Mouse (Mus musculus) gastrocnemius, adult 18-20 months (tissue): ENCODE data around the gene Fgfr2. TPM values are rescaled to one million over a fixed set of nuclear protein-coding genes. Genes with fewer than 3 reads are reported as not detected.
A peak's percentile ranks its signal among the peaks of the same experiment; 100 is the strongest.

Experiments used
- DNase-seq: peaks from one replicate; pipeline ENCODE4 v3.0.0; 2021; ENCODE audit warnings: low spot score
- total RNA-seq, 2 experiments: library from RNA; stranded (reverse); gene quantifications; 2 replicates each; pipeline ENCODE4 v1.2.3; 2021

Fgfr2 gene
- total RNA-seq, 2 experiments from 2014 or later: 0.43 to 0.88 TPM

DNA sequence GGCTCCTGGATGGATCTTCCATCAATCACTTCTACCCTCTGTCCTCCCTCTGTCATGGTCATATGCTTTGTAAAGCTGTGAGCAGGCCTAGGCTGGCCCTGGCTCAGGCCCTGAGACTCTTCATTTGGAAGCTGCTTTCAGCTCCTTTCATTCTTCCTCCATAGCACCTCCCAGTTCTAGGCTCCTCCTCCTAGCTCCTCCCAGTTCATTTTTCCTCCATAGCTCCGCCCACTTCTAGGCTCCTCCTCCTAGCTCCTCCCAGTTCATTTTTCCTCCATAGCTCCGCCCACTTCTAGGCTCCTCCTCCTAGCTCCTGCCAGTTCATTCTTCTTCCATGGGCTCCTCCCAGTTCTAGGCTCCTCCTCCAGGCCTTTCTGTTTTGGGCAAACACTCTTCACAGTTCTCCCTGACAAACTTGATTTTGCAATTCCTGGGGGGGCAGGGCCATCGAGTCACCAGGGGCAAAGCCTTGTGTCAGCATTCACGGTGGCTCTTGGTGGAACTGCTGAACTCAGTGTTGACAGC lies 880.5 kb downstream of the Fgfr2 start:
- DNase-seq: peak; percentile 27

DNA sequence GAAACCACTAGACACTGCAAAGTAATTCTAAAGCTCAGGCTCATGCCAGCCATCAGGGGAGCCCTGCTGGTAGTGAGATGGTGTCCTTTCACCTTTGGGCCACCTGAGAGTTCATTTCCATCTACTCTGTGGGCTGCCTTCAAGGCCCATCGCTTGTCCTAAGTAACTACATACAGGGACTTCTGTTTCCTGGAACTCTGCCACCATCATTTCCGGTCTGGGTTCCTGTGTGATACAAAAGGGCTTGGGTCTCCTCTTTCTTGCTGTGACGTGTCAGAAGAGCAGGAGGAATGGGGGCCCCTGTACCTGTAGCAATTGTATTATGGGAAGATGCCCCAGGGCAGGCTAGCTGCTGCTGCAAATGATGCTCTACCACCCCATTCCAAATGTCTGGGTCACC lies 884.2 kb downstream of the Fgfr2 start:
- no peak for DNase-seq

DNA sequence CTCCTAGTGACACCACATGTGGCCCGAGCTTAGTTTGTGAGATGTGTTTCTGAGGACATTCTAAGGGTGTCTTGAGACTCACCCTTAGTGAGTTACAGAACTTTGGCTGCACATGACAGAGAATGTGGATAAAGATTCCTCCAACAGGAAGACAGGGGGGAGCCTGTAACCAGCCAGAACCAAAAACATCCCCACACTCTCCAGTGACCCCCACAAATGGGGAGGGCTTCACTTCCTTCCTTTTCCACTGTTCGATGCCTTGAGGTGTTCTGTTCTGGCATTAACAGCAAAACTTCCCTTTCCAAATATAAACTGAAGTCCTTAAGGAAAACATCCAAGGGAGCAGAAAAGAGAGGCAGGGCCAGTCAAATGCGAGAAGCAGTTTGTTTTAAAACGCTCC lies 886.0 kb downstream of the Fgfr2 start:
- no peak for DNase-seq

DNA sequence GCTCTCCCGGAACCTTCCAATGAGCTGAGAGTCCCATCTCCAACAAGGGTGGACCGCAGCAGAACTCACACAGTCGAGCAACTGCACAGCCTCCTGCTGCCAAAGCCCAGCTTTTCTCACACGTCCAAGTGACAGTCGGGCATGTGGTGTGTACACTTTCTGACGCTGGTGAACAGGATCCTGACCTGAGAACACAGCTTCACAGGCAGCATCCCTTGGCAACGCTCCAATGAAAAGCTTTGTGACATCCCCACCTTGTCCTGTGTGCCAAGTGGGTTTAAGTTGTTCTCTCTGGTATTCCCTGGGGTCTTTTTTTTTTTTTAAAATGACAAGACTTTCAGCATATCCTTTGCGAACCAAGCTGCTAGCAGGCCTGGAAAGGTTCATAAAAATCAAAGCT lies 886.4 kb downstream of the Fgfr2 start:
- DNase-seq: no peak

DNA sequence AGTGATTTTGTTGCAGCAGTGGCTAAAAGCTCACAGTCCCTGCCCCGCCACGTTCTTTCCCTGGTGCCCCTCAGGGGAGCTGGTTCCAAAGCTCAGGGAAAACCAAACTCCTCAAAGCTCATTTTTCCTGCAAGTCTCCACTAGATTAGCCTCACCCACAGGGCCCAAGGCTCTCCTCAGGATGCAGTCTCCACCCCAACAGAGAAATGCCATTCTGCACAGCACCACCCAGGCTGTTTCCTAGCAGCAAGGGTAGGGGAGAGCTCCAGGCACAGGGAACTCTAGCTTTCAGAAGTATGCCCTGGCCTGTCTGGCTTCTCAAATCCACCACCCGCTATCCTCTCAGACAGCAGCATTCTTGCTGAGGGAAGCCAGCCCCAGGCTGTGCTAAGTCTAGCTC lies 888.9 kb downstream of the Fgfr2 start:
- DNase-seq: no peak

DNA sequence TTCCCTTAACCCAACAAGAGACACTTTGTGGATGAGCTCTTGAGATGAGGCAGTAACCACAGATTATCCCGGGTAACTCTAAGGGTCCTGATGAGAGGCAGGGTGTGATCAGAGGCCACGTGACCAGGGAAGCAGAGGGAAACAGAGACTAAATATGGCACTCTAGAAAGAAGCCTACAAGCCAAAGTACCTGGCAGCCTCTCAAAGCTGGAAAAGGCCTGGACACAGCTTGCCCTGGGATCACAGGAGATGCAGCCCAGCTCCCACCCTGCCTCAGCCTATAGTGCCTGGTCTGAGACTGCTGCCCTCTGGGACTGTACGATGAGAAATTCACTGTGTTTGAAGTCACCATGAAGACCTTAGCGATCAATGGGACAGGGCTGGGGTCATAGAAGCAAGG lies 889.4 kb downstream of the Fgfr2 start:
- no peak for DNase-seq

DNA sequence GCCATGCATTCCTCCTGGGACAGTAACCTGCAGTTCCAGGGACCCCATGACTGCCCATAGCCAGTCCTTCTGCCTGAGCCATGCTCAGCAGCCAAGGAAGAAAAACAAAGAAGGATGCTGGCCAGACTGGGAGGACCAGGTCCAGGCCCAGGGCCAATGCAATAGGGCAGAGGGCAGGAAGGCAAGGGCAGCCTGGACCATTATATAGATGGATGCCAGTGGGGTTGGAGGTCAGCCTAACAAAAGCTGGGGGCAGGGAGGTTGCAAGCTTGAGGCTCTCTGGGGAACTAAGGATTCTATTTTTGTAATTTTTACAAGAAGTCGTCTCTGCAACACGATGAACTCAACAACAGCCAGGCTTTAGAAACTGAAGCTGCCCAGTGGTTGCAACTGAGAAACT lies 890.2 kb downstream of the Fgfr2 start:
- DNase-seq: no peak

DNA sequence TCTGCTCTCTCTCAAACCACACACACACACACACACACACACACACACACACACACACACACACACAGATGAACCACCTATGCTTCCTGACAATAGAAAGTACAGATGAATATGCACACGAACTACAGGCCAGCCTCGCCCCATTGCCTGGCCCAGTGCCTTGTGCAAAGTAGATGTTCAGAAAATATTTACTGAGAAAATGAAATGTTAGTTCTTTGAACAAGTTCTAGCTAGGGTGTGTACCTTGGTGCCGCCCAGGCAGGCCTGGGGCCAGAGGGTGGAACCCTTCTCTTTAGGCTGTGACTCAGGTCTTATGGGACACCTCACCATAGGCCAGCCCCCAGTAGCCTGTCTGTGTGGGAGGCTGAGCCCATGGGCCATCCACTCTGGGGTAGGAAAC lies 891.7 kb downstream of the Fgfr2 start:
- DNase-seq: no peak

DNA sequence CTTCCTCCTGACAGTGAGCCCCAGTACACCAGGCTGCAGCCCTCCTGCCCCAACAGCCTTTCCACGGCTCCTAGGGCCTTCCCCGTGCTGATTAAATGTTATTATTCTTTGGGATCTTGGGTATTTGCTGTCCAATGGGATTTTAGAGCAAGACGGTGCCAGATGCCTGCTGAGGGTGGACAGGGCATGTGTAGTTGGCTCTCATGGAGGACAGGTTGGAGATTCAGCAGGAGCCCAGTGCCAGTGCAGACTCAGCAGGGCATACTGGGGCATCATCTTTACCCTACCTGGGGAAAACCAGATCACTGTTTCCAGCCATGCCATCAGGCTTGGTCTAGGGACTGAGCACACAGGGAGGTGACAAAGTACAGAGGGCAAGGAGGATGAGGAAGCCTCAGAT lies 892.2 kb downstream of the Fgfr2 start:
- DNase-seq: no peak

DNA sequence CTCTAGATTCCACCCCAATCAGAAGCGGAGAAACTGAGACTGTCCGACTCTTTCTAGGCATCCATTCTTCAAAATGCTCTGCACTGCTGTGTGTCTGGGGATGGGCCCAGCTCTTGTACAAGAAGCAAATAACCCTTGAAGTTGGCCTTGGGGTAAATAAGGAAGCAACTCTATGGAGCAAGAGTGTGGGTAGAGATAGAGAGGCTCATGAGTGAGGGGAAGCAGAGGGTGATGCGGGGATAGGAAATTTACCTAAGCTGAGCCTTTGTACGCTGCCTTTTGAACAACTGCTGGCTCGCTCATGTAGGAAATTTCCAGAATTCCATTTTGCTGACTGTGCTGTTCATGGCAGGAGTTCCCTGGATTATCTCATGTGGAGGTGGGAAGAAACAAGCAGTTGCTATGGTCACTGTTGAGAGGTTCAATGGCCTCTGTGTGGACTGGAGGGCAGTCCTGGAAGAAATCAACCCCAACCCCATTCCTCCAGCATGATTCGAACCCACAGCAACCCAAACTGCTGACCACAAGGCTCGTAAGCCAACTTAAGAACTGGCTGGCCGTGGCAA lies 896.0 kb downstream of the Fgfr2 start:
- DNase-seq: no peak

DNA sequence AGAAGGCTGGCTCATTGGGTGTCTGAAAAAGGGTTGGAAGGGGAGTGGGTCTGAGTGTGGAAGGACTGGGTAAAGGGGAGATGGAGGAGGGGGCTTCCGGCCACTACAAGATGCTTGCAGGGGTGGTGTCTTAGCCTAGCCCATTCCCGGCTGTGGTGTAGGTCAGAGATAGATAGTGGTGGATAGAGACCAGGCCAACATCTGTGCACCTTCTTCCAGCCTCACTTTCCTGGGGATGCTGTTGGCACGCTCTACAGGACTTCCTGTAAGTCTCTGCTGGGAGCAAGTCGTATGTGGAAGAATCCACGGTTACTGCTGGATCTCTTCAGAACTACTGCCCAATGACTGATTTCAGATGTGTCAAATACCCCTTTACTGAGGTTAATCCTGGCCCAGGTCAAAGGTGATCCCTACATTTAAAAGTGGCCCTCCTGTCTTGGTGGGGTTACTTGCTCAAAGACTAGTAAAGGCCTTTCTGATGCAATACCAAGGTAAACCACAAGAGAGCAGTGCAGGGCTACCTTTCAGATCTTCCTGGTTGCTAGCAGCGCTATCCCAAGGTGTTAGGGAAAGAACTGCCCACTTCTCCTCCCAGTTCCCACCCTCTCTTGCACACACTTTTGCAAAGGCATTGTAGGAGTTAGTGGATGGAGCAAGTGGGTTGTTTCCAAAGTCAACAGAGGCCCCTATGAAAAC lies 896.6 kb downstream of the Fgfr2 start:
- peak; percentile 90 for DNase-seq

DNA sequence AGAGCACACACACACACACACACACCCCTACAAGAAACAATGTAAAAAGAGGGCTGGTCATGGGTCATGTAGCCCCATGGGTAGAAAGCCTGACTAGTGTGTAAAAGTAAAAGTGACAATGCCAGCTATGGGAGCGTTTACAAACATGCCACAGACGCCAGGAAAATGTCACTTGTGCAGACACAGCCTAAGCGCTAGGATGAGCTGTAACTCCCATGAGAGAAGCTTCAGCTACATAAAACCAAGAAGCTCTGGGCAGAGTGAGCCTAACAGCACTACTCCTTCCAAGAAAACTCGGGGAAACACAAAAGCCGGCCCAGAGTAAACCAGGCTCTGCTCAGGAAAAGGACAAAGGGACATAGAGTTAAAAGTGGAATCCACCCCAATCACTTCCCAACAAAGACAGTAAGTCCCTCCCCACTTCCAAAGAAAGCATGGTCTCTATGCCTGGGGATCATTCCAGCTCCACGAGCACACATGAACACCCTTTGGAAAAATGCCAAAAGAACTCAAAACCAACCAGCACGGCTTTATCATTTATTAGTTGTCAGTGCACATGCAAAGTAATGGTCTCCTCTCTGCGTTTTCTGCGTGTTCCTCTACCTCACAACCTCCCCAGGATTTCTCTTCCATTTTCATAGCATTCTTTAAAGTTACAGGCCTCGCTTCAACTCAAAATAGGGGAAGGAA lies 899.6 kb downstream of the Fgfr2 start:
- DNase-seq: no peak

DNA sequence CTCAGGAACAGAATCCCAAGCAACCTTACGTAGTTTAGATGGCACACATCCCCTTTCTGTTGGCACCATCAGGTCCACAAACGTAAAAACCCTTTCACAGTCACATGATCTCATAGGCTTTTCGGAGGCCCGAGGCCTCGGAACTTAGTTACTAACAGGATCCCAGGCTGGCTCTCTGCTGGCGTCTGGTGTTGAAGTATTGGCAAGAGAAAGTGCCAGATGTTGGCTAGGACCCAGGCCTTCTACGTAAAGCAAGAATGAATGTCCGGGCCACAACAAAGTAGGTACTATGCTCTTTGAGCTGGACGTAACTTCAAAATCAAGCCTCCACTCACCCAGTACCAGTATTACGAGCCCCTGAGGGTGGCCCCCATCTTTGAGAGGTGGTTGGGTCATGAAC lies 909.1 kb downstream of the Fgfr2 start:
- no peak for DNase-seq

DNA sequence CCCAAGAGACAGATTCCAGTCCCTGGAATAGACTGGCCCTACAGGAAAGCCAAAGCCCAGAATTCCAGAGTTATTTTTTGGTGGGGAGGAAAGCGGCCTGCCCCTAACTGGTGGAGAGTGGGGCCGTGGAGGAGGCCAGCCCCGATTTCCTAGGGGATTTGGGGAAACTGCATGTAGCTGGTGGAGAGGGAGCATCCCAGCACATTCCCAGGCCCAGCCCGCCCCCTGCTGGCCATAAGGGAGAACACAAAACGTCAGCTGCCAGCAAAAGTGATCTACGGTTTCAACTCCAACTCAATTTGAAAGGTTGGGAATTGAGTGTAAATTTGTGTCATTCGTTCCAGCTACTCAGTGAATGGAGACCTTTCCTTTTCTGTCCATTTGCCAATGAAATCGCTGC lies 909.7 kb downstream of the Fgfr2 start:
- DNase-seq: peak; percentile 75

DNA sequence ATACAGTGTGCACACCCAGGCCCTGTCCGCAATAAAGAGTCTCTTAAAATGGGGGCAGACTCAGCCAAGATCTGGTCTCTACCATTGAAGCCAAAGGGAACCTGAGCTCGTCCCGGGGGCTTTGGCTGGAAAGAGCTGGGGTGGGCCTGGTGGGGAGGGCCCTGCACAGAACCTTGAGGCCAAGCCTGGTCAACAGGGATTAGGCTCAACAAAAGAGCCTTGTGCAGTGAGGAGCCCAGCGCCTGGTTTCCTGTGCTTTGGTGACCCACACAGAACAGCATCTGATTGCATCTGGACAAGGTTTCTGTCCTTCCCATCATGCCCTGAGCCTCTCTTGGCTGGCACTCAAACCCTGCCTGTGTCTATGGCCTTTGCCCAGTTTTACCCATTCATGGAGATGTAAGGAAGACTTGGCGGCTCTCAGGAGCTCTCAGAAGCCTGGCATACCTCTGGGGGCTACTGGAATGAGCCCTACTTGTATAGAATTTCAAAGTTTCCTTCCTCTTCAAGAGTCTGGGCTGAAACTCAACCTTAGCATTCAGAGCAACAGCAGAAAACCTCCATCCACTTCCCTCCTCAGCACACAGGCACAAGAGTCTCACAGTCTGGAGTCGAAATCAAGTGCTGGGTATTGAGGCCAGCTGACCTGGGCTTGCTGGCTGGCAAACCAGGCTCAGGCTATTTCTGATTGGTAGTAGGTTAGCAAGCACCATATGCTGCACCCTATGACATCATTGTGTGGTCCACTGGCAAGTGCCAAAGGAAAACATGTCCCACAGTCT lies 911.0 kb downstream of the Fgfr2 start:
- no peak for DNase-seq

DNA sequence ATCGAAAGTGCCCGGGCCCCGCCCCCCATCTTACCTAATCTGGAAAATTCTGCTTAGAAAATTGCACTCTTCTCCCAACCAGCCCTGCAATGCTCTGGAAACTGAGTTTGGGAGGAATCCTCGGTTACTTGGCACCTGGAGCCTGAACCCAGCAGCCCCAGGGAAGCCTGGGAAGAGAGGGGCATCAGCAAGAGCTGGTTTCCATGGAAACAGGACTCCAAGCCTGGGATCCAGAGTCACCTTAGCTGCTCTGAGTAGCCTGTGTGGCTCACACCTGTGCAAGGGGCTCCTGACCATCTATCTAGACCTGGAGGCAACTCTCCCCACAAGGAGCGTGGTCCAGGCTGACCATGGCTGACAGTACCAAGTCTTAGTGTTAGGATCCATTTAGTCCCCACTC lies 912.5 kb downstream of the Fgfr2 start:
- no peak for DNase-seq

DNA sequence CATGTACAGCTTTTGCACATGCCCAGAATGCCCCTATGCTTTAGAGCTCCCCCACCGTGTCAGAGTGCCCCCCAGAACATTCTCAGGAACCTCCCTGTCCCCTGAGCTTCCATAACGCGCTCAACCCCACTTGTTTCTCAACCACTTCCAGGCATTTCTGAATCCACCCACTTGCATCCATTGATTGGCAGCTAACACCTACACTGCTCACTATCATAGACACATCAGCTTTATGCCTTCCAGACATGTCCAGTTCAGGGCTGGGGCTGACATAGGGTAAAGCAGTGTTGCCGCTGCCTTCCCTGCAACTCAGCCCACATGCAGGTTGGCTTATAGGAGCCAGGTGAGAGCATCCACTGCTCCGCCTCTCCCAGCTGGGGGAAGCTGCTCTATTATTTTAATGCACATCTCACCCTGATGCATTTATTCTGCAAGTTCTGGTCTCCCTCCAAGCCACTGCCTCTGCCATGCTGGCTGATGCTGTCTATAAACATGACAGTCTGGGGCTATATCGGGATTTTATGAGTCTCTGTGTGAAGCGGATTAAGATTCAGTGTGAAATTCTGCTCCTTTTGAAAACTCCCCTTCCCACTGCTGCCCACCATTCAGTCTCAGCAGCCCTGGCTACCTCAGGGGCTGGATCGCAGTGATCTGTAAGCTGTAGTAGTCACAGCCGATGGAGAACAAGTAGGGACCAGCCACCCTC lies 914.1 kb downstream of the Fgfr2 start:
- no peak for DNase-seq

DNA sequence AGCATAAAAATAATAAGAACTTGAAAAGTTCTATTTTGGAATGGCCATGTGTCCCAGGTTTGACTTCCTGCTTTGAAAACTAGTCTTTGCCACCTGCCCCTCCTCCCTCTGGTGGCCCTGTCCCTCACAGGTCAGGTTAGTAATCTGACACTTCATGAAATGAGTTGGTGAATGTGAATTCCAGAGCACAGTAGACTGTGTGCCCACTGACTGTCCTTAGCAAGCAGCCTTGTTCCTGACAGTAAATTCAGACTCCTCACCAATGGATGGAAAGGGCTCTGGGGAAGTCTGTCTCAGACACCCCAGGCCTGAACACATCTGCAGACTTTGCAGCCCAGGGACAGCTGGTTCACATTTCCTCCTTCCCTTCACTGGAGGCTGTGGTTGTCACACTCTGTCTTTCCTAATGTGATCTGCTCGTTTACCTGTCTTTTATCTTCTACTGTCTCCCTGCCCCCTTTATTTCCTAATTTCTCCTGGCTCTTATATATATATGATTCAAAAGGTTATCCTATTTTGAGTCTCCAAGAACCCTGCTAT lies 919.0 kb downstream of the Fgfr2 start:
- DNase-seq: no peak

DNA sequence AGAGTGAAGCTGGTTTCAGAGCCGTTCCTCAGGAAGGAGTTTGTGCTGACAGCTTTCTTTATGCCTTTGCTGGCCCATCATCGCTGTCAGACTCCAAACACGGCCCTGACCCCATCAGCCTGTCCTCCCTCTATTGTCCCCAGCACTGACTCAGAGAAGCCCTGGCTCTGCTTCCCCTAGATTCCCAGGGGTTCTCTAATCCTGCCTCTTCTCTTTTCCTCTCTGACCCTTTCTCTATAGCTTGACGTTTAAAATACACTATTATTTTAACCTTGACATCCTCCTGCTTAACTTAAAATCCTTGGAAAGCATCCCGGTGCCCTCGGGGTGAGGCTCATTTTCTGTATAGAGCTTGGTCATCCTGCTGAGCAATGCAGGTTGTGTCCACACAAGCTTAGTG lies 923.5 kb downstream of the Fgfr2 start:
- no peak for DNase-seq

DNA sequence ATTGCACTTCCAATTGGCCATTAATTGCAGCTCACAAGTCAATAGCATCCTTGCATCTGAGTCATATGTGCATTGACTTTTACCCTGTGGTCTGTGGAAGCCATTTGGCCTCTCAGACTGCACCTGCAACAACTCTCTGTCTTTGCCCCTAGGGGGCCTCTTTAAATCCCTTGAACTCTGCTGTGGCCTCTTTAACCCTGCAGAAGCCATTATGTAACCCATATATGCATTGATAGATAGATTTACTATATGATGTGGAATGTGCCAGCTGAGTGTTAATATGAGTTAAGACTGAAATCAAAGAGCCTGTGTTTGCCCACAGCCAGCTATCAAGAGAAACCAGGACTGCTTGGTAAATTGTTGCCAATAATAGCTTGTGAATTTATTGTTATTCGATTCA lies 924.3 kb downstream of the Fgfr2 start:
- DNase-seq: no peak

DNA sequence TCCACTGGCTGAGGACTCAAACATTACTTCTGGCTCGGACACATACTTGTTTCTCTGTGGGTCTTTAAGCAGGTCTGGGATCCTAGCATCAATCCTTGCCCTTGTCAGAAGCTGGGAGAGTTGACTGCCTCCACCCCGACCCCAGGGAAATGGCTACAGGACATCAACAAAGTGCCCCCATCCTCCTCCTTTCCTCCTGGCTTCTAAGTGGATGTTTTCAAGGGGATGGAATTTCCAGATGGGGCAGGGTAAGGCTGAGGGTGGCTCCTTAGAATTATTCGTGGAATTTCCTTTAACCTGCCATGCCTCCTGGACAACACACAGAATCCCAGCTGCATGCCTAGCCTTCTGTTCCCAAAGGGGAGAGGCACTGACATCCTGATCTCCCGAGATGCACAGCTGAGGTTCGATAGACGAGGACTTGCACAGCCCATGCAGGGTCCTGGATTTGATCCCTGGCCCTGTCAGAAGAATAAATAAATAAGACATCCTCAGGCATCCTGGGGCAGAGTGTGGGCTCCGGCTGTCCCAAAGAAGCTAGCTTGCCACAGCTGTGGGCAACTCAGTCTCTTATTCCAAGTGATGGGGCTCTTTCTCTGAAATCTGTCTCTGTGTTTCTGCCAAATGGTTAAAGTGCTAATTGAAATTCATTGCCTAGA lies 925.2 kb downstream of the Fgfr2 start:
- no peak for DNase-seq
